Mouse (Mus musculus): ENCODE measurements around the gene Cyfip1.

Cyfip1 gene

GRCm38 (mm10) chr7:55956054-55956453 is 114.5 kb downstream of the Cyfip1 start:
- no peak for DNase-seq (ENCODE audit: low read depth, low spot score)

GRCm38 (mm10) chr7:55957178-55957577 is 115.6 kb downstream of the Cyfip1 start:
- DNase-seq (ENCODE audit: low read depth, low spot score): peak; percentile 34

- DNase-seq (ENCODE audit: low read depth, low spot score): no peak
Measured at GRCm38 (mm10) chr7:55957916-55958315, 116.4 kb downstream of the Cyfip1 start.

- peak; percentile 77 for DNase-seq (ENCODE audit: low read depth, low spot score)
Measured at GRCm38 (mm10) chr7:55959801-55960200, 118.3 kb downstream of the Cyfip1 start.

- peak; percentile 72 for DNase-seq (ENCODE audit: low read depth, low spot score)
Measured at GRCm38 (mm10) chr7:55960506-55960905, 119.0 kb downstream of the Cyfip1 start.

DNA sequence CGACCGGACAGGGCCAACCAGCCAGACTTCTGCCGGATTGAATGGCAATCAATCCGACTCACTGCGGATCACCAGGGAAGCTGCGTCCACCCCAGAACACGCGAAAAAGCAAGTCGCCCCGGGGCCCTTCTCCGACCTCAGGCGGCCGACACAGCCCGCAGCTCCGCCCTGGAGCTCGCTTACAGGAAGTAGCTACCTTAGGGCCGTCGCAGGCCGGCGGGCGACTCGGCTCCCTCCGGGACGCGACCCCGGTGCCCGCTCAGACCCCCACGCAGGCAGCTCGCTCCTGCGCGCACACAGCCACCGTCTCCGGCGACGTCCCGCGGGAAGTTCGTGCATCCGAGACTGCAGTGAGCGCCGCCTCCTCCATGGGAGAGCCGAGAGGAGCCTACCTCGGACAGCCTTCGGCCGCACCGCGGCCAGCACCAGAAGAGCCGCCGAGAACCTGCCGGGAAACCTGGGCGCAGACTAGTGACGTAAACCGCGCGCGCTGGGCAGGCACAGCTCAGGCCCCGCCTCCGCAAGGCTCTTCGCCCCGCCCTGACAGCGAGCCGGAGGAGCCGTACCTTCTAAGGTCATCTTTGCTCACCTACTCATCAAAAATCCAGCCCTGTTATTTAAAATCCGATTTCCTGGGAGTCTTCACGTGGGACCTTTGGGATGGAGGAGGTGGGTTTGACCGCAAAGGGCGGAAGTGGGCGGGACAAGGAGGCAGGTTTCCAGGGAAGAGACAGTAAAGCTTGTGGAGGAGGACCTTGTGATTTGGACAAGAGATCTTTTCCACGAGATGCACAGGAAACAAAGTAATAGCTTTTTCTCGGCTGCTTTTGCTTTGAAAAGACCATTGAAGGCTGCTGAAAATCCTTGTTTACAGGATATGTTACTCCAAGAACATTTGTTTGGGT is 120.7 kb downstream of the Cyfip1 start, which contains the start of gene Nipa2:
Nipa2 (minus strand) TSS at position 473 of the 905 bp plus-strand sequence.
- DNase-seq (ENCODE audit: low read depth, low spot score): peak; percentile 92

GRCm38 (mm10) chr7:55966866-55967460 is 125.4 kb downstream of the Cyfip1 start:
- DNase-seq (ENCODE audit: low read depth, low spot score): no peak

GRCm38 (mm10) chr7:55968258-55968901 is 126.8 kb downstream of the Cyfip1 start:
- peak; percentile 82 for DNase-seq (ENCODE audit: low read depth, low spot score)

DNA sequence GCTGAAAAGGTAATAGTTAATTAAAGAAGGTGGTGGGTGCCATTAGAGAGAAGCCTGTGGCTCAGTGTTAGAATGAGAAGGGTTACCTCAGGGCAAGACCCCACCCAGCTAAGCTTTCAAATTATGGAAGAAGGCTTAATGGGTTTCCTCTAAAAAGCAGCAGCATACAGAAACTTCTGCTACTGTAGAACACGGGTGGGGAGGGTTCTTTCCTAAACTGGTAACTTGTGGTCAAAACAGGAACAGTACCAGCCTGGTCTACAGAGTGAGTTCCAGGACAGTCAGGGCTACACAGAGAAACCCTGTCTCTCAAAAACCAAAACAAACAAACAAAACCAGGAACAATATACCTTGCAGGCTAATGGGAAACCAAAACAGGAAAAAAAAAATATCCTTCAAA is 127.9 kb downstream of the Cyfip1 start:
- no peak for DNase-seq (ENCODE audit: low read depth, low spot score)

GRCm38 (mm10) chr7:55974429-55974828 is 132.9 kb downstream of the Cyfip1 start:
- no peak for DNase-seq (ENCODE audit: low read depth, low spot score)

DNA sequence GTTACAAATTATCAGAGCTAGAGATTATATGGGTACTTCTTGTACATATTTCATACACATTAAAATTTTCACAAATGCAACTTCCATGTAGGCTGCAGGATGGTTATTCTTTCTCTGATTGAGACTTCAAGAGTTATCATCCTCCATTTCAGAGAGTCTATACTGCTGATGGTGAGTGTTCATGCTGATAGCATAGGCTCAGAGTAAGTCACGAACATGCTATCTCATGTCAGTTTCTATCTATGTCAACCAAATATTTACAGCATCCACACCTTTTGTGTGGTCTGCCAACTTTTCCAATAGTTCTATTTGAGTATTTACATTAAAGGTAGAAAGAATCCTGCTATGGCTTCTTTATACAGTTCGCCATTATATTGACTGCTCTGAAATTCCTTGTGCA is 140.0 kb downstream of the Cyfip1 start:
- no peak for DNase-seq (ENCODE audit: low read depth, low spot score)
